Mouse (Mus musculus) G1E-ER4 (cell line): Measurements from ENCODE around the gene Nostrin. TPM values are rescaled to one million over a fixed set of nuclear protein-coding genes. Genes with fewer than 3 reads are reported as not detected.

Experiments used
- GATA1 ChIP-seq: IDR thresholded peaks from one replicate; pipeline ENCODE4 v1.8.0; 2012; ENCODE audit warnings: low read length, inconsistent platforms
- polyA plus RNA-seq: library from polyadenylated mRNA; stranded (reverse); fragments of >175 nt; gene quantifications from 2 replicates; pipeline ENCODE4 v1.2.3, GENCODE M21; 2012

The Nostrin gene
- polyA plus RNA-seq, 1 experiment: not detected

DNA sequence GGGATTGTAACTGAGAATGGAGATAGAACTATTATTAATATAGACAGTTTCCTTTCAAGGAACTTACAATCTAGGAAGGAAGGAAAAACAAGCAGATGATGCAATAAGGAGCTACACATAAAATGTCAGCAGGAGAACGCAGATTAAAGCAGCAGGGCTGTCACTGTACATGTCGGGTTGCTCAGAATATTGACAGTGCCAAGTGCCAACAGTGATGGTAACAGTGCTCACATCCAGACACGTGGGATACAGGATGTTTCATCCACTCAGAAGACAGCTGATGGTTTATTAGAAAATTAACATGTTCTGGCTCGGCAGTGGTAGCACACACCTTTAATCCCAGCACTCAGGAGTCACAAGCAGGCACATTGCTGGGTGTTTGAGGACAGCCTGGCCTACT is 18.8 kb upstream of the Nostrin start:
- no peak for TF ChIP-seq GATA1

GRCm38 (mm10) chr2:69118994-69119393 is 16.6 kb upstream of the Nostrin start:
- TF ChIP-seq GATA1: no peak

DNA sequence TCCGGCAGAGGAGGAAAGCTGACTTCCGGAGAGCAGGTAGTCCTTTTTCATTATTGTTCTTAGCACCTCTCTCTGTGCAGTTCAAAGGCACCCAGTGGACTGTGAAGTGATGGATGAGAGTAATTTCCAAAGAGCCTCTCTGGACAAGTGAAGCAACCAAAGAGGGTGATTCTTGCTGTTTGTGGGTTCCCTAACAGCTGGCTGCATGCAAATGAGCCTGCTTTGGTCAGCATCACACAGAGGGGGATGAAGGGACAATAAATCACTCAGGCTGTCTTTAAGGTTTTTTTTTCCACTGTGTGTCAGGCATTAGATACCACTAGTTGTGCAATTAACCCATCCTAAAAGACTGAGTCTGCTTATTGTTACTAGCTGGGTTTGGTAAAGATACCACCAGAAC is 15.9 kb upstream of the Nostrin start:
- no peak for TF ChIP-seq GATA1

DNA sequence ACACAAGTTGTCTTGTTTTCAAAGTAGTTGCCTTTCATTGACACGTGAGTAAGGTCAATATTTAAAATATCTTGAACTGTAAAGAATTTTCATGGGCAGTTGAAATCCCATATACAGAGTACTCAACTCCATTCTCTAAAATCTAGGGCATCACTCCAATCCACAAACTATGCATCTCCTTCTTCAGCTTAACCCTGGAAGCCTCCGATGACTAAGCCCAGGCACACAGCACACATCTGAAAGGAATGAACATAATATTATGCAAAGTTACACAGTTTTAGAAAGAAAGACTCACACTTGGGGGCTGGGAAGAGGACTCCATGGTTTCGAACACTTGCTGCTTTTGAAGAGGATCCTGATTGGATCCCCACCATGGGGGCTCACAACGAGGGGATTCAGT is 13.9 kb upstream of the Nostrin start:
- TF ChIP-seq GATA1: no peak

DNA sequence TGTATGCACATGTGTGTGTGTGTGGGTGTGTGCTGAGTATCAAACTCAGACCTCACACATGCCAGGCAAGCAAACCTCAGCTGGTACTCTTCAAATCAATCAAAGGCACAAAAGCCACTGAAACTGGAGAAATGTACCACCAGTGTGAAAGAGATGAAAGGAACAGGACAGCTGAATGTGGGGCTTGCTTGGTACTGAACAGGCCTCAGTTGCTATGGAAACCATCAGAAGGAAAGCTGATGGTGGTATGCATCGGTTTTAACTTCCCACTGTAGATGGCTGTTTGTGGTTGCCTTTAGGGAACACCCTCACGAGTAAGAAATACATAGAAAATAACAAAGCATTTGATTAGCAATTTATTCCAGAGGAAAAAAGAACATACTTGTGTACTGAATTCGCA is 10.2 kb upstream of the Nostrin start:
- no peak for TF ChIP-seq GATA1

- TF ChIP-seq GATA1: no peak
Observed at GRCm38 (mm10) chr2:69128321-69128720, 7.3 kb upstream of the Nostrin start.

DNA sequence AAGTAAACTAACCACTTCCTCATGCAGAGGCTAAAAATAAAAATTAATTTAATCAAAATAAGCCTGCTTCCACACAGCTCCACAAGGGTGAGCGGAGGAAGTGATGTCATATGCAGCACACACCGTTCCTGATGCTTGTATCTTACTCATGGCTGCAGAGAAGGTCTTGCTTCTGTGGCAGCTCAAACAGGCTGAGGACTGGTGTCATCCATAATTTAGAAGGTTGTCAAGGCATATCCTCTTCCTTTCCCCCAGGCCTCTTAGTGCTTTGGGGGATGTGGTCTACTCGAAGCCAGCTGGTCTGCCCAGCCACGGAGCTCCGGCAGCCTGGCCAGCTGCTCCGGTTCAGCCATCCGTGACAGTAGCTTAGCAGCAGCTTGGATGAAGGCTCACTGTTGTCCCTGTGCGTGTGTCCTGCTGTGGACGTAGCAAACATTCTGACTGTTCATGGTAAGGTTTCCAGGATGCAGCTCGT is 6.6 kb upstream of the Nostrin start:
- no peak for TF ChIP-seq GATA1

- no peak for TF ChIP-seq GATA1
Observed at GRCm38 (mm10) chr2:69129425-69130210, 6.0 kb upstream of the Nostrin start.

GRCm38 (mm10) chr2:69132046-69132445 is 3.6 kb upstream of the Nostrin start:
- no peak for TF ChIP-seq GATA1

GRCm38 (mm10) chr2:69132488-69133040 is 3.0 kb upstream of the Nostrin start:
- no peak for TF ChIP-seq GATA1

GRCm38 (mm10) chr2:69134186-69134585 is 1.4 kb upstream of the Nostrin start:
- no peak for TF ChIP-seq GATA1

DNA sequence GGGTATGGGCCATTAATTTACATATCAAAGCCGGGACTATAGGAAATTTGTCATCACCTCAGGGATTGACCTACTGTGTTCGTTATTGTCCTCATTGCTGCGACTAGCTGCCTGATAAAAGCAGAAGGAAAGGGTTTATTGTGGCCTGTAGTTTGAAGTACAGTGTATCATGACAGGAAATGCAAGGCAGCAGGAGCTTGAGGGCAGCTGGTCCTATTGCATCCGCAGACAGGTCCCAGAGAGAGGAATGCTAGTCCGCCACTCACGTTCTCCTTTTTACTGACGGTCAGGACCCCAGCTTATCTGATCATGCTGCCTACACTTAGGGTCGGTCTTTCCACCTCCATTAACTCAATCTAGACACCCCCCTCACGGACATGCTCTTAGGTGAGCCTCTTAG is 663 bp upstream of the Nostrin start:
- no peak for TF ChIP-seq GATA1

DNA sequence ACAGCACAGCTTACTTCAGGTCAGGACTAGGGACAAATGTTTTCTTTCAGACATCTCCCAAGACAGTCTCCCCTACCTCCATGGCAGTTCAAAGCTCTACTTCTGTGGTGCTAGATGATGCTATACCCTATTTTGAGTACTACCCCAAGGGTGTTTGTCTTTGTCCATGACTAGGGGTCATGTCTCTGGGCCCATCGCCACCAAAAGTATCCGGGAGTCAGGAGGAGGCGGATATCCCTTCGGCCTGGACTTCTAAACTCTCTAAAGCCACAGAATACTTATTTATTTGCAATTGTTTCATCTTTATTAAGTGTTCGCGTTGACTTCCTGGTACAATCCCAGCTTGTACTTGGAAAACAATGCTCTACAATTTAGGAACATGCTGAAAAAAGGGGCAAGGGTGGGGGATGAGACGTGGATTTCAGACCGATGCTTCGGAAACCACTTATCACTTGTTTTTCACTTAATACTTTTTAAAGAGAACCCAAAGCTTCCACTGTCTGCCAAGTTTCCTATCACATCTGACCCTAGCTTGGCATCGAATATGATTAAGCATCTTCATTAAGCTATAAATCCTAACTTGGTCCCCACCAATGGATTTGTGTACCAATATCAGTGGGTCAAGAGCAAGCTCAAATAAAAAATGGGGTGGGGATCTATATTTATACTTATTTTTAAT is 1.9 kb downstream of the Nostrin start:
- no peak for TF ChIP-seq GATA1

- no peak for TF ChIP-seq GATA1
Observed at GRCm38 (mm10) chr2:69138759-69139158, 3.2 kb downstream of the Nostrin start.

DNA sequence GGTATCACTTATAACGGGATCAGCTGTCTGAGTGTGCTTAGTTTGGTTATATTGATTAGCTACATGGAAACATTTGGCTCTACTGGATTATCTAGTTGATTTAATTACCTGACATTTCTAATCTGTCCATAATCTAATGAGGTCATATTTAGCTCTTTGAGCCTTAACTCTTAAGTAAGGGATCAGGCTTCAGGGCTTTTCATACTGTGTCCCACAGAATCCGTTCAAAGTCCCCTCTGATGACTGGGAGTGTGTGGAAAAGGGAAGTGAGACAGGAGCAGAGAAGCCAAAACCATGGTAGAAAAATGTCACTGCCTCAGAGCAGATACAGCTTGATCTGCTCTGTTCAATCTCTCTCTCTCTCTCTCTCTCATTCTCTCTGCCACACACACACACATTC is 4.6 kb downstream of the Nostrin start:
- TF ChIP-seq GATA1: no peak

DNA sequence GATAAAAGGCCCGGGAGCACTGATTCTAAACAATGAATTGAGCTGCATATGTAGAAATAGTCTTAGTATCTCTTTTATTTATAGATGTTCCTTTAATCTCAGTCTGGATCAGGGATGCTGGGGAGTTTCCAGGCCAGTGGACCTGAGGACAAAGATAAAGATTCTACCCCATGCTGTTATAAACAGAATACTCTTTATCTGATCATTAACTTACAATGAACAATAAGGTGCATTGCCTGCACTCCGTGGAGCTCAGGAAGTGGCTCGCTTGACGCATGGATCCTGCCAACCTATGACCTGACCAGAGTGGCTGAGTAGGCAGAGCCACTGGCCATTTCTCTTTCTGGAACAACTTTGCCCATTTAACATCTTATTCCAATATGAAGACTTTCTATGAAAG is 5.2 kb downstream of the Nostrin start:
- no peak for TF ChIP-seq GATA1

DNA sequence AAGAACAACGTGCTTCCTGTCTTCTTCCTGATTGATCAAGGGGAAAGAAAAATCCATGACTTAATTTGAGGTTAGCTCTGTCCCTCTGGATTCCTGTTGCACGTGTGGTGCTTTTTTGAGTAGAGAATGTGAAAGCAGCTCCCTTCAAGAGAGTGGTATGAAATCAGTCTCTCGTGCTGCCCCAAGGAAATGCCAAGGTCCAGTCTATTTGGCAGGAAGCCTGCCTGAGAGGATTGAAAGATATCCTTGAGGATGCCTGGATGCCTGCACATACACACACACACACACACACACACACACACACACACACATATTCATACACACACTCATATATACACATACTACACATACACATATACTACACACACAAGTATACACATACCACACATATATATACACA is 13.1 kb downstream of the Nostrin start:
- no peak for TF ChIP-seq GATA1

DNA sequence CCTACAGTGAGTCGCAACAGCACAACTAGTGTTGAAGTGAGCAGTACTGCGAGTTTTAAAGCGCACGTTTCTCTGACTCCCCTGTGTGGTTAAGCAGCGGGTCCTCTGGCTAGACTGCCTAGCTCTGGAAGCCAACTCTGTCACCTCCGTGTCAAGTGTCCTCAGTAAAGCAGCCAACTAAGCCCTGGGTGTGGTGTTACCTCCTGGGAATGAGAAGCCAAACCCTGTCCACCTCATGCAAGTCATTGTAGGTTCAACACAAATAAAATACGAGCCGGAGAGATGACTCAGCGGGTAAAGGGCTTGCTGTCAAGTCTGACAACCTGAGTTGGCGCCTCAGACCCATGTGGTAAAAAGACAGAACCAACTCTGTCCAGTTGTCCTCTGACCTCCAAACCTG is 13.6 kb downstream of the Nostrin start:
- no peak for TF ChIP-seq GATA1
